Mouse (Mus musculus): ENCODE data around the gene Gm10160.

DNA sequence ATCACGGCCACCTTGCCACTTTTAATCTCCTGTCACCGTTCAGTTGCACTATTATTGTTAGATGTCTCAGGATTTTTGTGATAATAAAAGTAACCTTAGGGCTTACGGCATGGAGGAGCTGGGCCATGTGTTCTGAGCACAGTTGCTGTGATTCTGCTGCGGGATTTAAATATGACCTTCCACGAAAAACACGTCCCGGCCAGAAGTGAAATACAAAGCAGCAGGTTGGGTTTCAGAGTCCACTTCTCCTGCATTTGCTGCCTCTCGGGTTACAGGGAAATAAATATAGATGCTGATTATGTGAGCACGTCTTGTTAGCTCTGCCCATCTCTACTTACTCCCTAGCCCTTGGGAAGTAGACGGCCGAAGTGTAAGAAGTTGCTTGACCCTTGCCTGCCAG is 10.8 kb downstream of the Gm10160 start:
- TF ChIP-seq CTCF (IDR thresholded peaks at IDR 0.05; ENCODE audit: borderline replicate concordance, insufficient read depth, low read depth, low read length): no peak
- no peak for TF ChIP-seq POLR2A (IDR thresholded peaks at IDR 0.05; ENCODE audit: borderline replicate concordance, insufficient read depth, low read length)

All from cerebellum, adult 2 months (tissue).